Mouse (Mus musculus) lung, postnatal 14 days (tissue): ENCODE measurements around the gene Gm49387.

Source experiments
- DNase-seq: peaks from one replicate; pipeline ENCODE4 v3.0.0; 2021

Gm49387 gene

DNA sequence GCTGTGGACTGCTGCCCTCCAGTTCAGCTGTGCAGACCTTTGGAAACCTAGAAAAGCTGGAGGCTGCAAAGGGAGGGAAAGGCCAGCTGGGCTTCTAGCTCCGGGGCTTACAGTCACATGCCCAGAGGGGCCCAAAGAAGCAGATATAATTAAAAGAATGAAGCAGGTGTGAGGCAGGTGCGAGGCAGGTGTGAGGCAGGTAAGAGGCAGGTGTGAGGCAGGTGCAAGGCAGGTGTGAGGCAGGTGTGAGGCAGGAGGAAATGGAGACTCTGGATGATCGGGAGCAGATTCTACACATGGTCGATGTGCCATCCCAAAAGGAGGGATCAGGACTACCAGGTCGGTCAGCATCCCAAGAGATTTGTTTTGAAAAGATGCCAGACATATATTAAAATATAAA lies 69.3 kb downstream of the Gm49387 start:
- no peak for DNase-seq

DNA sequence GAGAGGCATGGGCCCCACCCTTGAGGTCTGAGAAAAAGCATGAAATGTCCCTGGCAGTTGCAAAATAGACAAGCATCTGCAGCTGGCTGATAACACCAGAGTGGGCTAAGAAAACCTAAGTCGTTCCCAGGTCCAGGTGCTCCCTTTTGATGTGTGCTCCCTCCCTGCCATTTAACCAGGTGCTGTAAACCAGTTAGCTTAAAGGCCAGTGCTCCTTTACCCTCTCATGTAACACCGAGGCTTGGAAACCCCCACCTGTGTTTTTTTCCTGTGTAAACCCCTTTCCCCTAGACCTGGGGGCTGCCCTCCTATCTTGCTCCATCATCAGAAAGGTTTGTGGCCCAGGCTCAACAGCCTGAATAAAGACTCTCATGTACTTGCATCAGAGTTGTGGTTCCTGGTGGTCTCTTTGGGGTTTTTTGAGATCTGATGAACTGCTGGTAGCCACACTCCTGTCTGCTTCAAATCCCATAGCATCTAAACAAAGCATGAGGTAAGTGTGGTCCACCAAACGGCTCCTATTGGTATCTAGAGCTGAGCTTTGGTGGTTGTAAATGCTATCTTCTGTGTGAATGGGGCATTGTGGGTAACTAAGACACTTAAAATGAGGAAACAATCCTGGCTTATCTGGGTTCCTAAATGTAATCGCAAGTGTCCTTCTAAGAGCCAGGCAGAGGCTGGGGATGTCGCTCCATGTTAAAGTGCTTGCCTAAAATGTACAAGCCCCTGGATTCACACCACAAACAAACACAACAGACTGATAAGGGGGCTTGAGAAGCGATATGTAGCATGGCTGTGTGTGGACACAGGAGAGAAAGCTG lies 70.3 kb downstream of the Gm49387 start:
- DNase-seq = no peak

DNA sequence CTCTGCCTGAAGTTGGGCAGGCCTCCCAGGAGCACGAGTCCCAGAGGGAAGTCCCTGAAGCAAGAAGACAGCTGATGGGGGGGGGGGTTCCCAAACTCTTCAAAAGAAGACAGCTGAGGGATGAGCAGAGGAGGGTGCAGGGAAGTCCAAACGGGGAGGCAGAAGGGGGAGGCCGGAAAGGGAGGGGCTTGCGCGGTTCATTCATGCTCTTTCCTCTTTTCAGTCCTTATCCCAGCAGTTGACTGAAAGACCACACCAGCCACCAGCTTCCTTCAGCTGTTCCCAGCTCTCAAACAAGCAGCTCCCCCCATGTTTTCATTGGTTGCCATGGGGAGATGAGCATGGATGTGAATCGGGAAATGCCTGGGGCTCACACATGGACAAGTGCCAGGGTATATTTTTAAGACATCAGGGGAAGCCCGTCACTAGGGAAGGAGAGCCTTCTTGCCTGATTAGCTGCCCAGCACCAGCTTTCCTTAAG lies 71.5 kb downstream of the Gm49387 start:
- peak; percentile 26 for DNase-seq

DNA sequence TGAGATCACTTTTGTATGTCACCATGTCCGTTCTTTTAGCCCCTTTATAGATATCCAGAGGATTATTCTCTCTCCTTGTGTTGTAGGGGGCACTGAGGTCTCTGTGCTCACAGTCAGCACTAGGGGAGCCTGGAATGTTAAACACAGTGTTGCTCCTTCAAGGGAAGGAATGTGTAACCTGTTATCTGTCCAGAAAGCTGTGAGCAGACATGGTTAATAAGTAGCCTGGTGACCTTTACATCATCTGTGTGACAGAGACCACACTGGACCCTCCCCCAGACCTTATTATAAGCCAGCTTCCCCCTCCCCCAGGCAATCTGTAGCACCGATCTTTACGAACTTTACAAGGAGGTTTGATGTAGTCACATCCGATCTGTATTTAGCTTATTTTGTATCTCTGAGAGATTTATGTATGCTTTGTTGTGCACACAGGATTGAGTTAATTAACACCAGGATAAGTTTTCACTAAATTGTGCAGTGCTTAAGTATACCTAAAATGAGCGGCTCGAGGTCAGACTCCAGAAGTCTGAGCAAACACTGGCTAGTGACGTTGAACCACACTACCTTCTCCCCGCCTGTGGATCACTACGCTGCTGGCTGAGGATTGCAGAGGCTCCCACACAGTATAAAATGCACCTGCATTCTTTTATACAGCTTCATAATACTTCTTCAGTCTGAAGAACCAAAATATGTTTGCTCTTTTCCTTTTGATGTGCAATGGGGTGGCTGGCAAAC lies 75.0 kb downstream of the Gm49387 start:
- no peak for DNase-seq

DNA sequence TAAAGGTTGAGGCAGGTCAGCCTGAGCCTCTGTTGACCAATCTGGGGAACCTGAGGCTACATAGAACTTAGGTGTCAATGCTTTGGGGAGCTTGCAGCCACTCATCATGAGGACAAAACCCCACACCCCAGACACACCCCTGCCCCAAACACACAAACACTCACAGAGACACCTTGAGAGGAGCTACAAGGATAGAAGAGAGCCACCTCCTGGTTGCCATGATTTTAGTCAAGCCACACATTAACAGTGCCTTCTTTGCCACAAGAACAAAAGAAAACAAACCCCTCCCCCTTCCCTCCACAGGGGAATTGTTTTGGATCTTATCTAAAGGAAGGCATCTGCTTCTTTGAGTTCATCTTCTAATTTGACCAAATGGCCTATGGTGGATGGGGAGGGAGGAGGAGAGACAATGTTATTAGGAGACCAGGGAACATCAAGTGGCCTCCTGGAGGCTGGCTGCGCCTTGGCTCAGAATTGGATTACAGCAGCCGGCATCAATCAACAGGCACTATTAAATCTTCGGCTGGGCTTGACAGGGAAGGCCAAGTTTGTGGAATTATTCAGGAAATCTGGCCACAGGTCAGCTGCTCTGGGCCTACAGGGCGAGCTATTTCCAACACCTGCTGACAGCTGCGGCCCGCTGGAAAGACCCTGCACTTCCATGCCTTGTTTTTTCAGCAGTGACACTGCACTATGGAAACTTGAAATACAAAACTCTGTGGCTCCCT lies 76.1 kb downstream of the Gm49387 start:
- DNase-seq = peak; percentile 76

DNA sequence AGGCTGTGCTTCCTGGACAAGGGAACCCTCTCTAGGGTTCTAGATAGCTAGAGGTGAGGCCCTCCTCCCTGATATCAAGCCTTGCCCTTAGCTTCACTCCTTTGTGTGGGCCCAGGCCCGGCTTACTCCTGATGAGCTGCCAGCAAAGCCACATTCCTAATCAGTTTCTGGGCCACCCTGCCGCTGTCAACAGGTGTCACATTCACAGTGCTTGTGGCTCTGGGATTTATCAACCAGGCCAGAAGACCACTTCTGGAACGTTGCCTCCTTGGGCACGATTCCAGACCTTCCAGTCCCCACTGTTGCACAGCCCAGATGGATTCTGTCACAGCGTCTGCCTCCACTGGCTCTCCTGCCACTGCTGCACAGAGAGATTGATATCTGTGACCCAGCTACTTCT lies 79.8 kb downstream of the Gm49387 start:
- DNase-seq = peak; percentile 67

DNA sequence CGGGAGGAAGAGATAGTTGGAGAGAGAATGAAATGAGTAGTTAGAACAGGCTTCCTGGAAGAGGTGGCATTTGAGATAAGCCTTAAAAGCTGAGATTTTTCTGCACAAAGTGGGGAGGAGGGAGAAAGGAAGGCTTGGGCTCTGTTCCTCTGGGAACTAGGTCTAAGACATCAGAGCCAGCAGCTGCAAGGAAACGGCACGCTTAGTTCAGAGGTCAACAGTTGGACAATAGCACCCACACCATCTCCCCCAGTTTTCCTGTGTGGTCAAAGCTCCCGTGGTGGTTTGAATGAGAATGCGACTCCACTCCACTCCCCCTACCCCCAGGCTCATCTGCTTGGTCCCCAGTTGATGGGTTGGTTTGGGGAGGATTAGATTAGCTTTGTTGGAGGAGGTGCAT lies 81.5 kb downstream of the Gm49387 start:
- peak; percentile 66 for DNase-seq

DNA sequence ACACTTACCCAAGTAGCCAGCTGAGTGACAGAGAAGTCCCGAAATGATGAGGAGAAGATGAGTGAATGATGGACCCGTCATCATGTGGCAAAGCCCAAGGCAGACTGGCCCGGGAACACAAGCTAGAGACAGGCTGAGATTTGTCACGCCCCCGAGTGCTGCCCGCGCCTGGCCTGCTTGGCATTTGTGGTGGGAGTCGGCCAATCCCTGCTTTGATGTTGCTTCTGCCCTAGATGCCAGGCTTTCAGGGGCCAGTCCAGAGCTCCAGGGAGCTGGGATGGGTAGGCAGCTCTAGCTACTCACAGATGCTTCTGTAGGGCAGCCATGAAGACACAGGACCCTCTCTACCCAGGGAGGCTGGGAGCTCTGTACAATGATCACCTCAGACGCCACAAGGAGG lies 82.9 kb downstream of the Gm49387 start:
- DNase-seq = no peak

DNA sequence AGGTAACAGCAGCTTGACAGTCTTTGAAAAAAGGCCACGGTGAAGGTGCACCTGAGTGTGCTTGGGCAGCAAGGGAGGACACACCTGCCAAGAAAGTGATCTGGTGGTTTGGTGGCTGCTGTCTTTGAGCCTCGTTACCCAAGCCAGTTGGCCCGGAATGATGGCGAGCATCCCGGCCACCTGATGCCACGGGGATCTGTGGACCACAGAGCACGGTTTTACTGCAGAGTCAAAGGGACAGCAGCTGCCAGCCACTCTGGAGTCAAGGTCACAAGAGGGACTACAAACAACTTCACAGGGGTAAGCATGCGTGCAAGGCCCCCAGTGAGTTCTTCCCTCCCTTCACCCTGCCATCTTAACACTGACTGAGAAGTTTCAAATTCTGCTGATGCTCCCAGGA lies 83.4 kb downstream of the Gm49387 start:
- DNase-seq = no peak

DNA sequence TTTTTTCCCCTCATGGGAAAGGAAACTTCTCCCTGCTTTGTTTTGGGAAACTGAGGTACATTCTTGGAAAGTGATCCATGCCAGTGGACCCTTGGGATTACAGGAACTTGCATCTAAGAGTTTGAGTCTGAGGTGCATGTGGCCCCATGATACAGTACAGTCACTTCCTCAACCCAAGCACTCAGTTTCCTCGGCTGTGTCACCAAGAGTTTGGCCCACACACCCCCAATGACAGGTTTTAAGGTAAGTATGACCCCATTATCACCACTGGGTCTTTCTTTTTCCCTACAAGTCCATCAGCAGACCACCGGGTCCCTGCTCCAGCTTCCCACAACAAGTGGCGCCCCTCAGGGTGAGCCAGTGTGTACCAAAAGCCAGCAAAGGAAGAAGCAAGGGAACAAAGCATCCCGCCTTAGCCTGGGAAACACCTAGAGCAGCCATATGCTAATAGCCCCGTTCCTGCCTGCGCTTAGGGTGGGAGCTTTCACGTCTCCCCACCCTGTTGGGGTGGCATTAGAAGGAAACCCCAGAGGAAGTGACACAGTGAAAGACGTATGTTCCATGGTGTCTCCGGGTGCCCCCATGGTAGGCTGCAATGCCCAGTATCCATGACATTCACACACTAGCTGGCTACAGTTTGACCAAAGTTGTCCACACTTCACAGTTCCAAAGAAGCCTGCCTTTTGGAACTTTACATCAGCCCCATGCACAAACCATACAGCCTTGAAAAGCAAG lies 84.0 kb downstream of the Gm49387 start:
- no peak for DNase-seq

DNA sequence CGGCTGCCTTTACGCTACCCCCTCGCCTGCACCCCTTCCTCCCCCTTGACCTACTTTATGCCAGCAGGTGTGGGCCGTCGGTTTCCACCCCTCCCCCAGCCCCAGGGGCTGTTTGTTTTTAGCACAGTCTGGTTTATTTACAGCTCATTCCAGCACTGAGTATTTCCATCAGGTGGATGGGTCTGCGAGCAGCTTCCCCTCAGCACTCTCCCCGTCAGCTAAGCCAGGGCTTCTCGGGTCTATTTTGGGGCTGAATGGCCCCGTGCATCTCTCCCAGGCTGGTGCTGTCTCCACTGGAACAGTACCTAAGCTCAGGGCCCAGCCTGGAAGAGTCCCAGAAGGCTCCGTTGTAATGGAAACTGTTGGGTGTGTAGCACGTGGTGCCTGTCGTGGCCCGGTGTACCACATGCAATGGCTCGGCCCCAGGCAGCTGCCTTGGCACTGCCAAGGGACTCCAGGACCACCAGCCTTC lies 84.7 kb downstream of the Gm49387 start:
- DNase-seq = peak; percentile 34

DNA sequence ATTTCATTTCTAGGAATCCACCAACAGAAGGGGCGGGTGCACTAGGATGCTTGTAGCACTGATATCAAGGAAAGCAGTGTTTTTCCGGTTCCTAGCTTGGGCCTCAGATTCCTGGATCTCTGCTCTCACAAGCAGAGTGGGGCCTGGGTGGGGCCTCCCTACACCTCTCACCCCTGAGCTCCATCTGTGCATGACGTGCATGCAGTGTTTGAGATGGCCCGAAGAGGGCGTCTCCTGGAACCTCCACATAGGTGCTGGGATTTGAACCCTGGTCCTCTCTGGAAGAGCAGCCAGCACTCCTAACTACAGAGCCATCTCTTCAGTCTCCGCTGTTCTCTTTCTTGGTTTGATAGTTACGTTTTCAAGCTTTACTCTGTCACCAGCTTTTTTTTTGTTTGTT lies 85.7 kb downstream of the Gm49387 start:
- no peak for DNase-seq

DNA sequence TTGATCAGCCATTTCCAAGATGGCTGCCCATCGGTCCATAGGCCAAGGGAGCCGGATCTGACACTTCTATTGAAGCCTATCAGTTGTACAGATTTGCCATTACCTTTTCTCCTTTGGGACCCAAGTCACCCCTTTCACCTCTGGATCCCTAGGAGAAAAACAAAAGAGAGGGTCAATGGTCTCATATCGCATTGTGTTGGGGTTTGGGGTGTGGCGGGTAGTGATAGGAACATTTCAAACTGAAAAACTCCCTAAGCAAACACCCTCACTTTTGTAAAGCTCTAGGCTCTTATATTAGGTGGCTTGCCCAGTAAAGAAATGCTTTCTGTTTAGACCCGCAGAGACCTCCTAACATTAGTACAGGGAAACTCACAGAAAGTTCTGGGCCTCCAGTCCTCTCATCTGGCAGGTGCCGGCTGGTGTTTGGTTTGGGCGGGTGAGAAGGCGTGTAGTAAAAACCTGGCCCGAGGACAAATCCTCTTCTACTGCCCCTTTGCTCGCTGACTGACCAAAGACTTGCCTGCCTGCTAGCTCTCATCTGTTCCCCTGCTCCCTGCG lies 96.7 kb downstream of the Gm49387 start:
- DNase-seq = no peak

DNA sequence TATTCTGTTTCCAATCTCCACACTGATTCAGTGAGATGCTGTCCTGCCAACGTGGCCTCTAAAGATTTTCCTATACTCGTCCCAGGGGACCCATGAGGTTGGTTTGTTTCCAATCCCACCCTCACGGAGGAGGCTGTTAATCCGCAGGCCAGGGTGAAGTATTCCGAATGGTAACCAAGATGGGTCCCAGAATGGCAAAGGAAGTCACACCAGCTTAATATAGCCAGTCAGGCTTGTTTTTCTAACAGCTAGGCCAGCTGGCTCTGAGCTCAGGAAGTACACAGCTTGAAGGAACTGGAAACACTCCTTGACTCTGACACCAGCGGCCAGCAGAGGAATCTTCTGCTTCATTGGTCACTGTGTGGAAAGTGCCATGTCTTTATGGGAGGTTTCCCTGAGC lies 103.4 kb downstream of the Gm49387 start:
- DNase-seq = peak; percentile 34

DNA sequence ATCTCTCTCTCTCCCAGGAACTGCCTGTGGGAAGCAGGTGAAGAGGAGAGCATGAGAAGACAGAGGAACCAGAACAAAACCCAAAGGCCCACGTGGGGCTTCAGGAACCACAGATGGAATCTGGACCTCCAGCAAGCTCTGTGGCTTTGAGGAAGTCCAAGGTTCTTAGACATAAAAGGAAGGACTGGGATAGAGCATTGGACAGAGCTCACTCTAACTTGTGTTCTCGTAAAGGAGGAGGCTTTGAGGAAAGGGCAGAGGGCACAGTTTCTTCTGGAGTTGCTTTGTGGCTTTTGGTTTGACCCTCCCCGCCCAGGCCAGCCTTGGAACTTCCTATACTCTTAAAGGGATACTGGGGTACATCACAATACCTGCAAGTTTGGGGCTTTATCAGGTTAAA lies 108.0 kb downstream of the Gm49387 start:
- no peak for DNase-seq

DNA sequence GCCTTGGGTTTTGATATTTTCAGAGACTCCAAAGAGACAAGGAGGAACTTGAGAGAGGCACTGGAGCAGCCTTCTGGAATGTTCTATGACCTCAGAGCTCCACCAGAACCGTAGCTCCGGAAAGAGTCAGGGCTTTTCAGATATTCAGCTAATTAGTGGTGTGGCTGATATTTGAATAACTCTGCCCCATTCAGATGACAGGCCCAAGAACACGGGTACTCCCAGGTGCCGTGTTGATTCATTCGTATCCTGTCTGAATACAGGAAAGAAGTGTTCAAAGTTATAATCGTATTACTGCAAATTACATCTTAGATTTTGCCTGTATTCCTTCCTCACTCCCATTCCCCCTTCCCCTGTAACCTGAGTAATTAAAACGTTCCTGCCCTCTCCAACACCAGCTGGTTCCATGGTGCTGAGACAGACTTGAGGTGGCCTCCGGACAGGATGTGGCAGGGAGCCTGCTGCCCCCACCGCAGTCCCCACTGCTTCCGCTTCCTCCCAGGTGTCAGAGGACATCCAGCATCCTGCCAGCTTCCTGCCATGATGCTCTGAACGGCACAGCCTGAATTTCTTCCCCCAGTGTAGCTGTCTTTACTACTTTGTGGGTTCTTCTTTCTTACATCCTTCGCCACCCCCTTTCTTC lies 109.1 kb downstream of the Gm49387 start:
- DNase-seq = peak; percentile 46

DNA sequence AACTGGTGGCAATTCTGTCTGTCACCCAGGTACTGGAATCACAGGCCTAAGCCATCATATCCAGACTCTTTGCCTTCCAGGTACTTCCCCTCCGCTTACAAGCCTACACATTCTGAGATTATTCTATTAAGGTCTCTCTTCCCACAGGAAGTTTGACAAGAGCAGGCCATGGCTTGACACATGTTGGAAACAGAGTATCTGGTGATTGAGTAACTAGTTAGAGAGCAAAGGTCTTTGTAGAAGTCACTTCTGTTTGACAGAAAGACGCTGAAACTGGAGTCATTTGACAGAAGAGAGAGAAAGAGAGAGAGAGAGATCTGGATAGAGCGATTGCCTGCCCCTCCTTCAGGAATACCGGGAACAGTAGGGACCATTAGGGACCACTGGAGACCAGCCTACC lies 109.8 kb downstream of the Gm49387 start:
- no peak for DNase-seq

DNA sequence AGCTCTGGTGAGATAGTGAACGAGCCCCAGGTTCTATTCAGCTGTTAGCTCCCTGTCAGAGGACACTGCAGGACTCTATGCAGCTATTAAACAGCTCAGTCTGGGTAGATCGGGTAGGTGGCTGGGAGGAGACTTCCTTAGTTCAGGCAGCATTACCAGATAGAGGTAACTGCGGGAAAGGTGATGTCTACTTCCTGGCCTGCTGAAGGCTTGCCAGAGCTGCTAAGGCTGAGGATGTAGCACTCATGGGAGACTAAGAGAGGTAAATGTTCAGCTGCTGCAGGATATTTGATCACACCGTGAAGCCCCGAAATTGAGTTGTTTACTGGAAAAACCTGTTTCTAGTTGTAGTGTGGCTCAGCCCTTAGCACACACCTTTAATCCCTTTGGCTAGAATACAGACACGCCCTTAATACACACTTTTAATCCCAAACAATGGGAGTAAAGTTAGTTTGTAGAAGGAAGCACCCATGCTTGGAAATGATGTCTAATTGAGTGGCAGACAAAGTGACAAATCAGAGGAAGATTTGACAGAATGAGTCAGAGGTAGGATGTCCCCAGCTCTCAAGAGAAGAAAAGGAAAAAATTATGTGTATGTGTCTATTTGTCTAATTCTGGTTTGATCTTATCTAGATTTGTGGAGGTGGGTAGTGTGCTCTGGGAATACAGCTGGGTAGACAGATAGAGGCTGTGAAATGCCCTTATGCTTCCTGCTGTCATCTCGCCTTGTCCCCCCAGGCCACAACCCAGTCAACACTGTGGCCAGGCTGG lies 115.5 kb downstream of the Gm49387 start:
- DNase-seq = no peak

DNA sequence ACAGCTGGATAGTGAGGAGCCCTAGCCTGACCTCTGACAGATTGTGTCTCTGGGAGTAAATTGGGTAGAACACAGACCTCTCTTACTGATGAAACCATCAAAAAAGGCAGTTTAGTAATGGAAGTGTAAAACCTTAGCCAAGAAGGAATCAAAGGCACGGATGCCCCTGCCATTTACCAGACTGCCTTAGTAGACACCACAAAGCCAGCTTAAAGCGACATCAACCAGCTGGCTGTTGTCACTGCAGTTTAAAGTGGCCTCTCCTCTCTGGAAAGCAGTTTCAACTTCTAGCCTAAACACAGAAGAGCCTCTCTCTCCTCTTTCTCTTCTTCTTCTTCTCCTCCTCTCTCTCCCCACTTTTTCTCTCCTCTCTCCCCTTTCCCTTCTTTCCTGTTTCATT lies 119.4 kb downstream of the Gm49387 start:
- no peak for DNase-seq

DNA sequence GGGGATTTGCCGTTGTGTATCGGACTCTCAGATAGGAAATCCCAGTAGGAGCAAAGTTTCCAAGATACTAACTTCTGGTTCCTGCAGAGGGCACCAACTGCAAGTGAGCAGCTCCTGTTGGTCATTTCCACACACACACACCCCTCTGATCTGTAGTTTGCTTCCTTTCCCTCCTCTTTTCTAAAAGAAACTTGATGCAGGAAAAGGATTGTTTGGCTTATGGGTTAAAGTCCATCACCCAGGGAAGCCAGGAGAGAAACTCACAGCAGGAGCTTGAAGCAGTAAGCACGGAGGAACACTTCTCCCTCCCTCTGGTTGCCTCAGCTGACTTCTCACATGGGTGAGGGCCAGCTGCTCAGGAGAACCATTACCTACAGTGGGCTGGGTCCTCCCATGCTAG lies 121.5 kb downstream of the Gm49387 start:
- DNase-seq = peak; percentile 31

DNA sequence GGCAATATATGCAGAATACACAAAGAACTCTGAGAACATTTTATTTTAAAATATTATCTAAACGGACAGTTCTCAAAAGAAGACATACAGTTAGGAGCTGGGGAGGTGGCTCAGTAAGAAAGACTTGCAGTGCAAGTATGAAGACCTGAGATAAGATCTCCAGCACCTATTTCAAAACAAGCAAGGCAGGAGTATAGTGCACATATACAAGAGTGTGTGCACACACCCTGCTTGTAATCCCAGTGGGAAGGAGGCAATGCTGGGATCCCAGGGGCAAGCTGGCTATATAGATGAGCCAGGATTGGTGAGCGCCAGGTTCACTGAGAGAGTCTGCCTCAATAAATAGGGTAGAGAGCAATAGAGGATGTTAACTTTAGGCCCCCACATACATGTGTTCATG lies 124.8 kb downstream of the Gm49387 start:
- DNase-seq = no peak
